Mouse (Mus musculus): ENCODE measurements around the gene Dpm3.
"Not testable (repeated sequence)": the region's sequence is repeated elsewhere in the genome, so short reads cannot be mapped to it uniquely, and the experiment has no call there.

Gene Dpm3

GRCm38 (mm10) chr3:89259076-89259475, at the start of gene Dpm3:
Dpm3 (plus strand) TSS chr3:89259358.
- no peak for DNase-seq (ENCODE audit: low read depth)

- no peak for DNase-seq (ENCODE audit: low read depth)
These were observed 49.4 kb upstream of the Dpm3 start for GRCm38 (mm10) chr3:89209731-89210130.

- no peak for DNase-seq (ENCODE audit: low read depth)
These were observed 49.0 kb upstream of the Dpm3 start for GRCm38 (mm10) chr3:89210162-89210561.

- DNase-seq (ENCODE audit: low read depth): peak; percentile 21
These were observed 48.4 kb upstream of the Dpm3 start for GRCm38 (mm10) chr3:89210731-89211130.

- DNase-seq (ENCODE audit: low read depth): peak; percentile 97
These were observed 45.2 kb upstream of the Dpm3 start for GRCm38 (mm10) chr3:89213803-89214530.

GRCm38 (mm10) chr3:89214681-89215411, 44.3 kb upstream of the Dpm3 start, which contains the start of gene Thbs3:
Thbs3 (plus strand) TSS chr3:89215180.
- peak; percentile 76 for DNase-seq (ENCODE audit: low read depth)

GRCm38 (mm10) chr3:89215853-89216252, 43.3 kb upstream of the Dpm3 start:
- DNase-seq (ENCODE audit: low read depth): peak; percentile 94

- DNase-seq (ENCODE audit: low read depth): not testable (repeated sequence)
These were observed 42.8 kb upstream of the Dpm3 start for GRCm38 (mm10) chr3:89216407-89216806.

- DNase-seq (ENCODE audit: low read depth): no peak
These were observed 40.9 kb upstream of the Dpm3 start for GRCm38 (mm10) chr3:89218271-89218670.

GRCm38 (mm10) chr3:89219546-89219945, 39.6 kb upstream of the Dpm3 start:
- peak; percentile 50 for DNase-seq (ENCODE audit: low read depth)

- DNase-seq (ENCODE audit: low read depth): no peak
These were observed 38.0 kb upstream of the Dpm3 start for GRCm38 (mm10) chr3:89221167-89221566.

- DNase-seq (ENCODE audit: low read depth): no peak
These were observed 34.4 kb upstream of the Dpm3 start for GRCm38 (mm10) chr3:89224796-89225195.

- no peak for DNase-seq (ENCODE audit: low read depth)
These were observed 33.8 kb upstream of the Dpm3 start for GRCm38 (mm10) chr3:89225321-89225815.

GRCm38 (mm10) chr3:89225918-89226317, 33.2 kb upstream of the Dpm3 start:
- DNase-seq (ENCODE audit: low read depth): no peak

- DNase-seq (ENCODE audit: low read depth): no peak
These were observed 32.8 kb upstream of the Dpm3 start for GRCm38 (mm10) chr3:89226361-89226760.

GRCm38 (mm10) chr3:89226900-89227299, 32.3 kb upstream of the Dpm3 start, which contains the start of gene Mtx1:
Mtx1 (minus strand) TSS chr3:89227088.
- no peak for DNase-seq (ENCODE audit: low read depth)

GRCm38 (mm10) chr3:89227307-89228179, 31.6 kb upstream of the Dpm3 start:
- DNase-seq (ENCODE audit: low read depth): peak; percentile 95

- peak; percentile 94 for DNase-seq (ENCODE audit: low read depth)
These were observed 31.0 kb upstream of the Dpm3 start for GRCm38 (mm10) chr3:89228180-89228549.

GRCm38 (mm10) chr3:89228836-89229235, 30.3 kb upstream of the Dpm3 start, which contains the start of gene Muc1:
Muc1 (plus strand) TSS chr3:89229057.
- no peak for DNase-seq (ENCODE audit: low read depth)

GRCm38 (mm10) chr3:89229276-89229675, 29.9 kb upstream of the Dpm3 start:
- no peak for DNase-seq (ENCODE audit: low read depth)

- no peak for DNase-seq (ENCODE audit: low read depth)
These were observed 28.6 kb upstream of the Dpm3 start for GRCm38 (mm10) chr3:89230561-89230960.

- no peak for DNase-seq (ENCODE audit: low read depth)
These were observed 27.8 kb upstream of the Dpm3 start for GRCm38 (mm10) chr3:89231345-89231744.
